Mouse (Mus musculus): Measurements from ENCODE around the gene Hivep1. TPM values are rescaled to one million over a fixed set of nuclear protein-coding genes. Genes with fewer than 3 reads are reported as not detected.

Hivep1 gene
- polyA plus RNA-seq, 1 experiment, result 23.5 TPM

GRCm38 (mm10) chr13:42197656-42198055 is 145.8 kb downstream of the Hivep1 start:
- Histone ChIP-seq H3K4me3 (replicated peaks; ENCODE audit: insufficient read depth, low read depth, low read length) (no peak overlapping the region), H3K27ac (ENCODE audit: insufficient read depth, low read length) (no peak overlapping the region), H3K27me3 (ENCODE audit: control insufficient read depth, insufficient read depth, low read length) (no peaks in the 10 kb centered on the region), H3K4me1 (ENCODE audit: control insufficient read depth, insufficient read depth, low read length) (no peaks in the 10 kb centered on the region)
- TF ChIP-seq POLR2A (IDR thresholded peaks at IDR 0.05; ENCODE audit: borderline replicate concordance, insufficient read depth, low read length) (no peak), CTCF (IDR thresholded peaks at IDR 0.05; ENCODE audit: borderline replicate concordance, insufficient read depth, low read depth, low read length) (no peak)
- DNase-seq, result no peak
- WGBS, result 84% methylated on average over 2 of the region's 2 CpGs

- WGBS, result 75% methylated on average over 6 of the region's 6 CpGs
- TF ChIP-seq CTCF (IDR thresholded peaks at IDR 0.05; ENCODE audit: borderline replicate concordance, insufficient read depth, low read depth, low read length) (no peak), POLR2A (IDR thresholded peaks at IDR 0.05; ENCODE audit: borderline replicate concordance, insufficient read depth, low read length) (no peak)
- Histone ChIP-seq H3K27me3 (ENCODE audit: control insufficient read depth, insufficient read depth, low read length) (no peaks in the 10 kb centered on the region), H3K4me1 (ENCODE audit: control insufficient read depth, insufficient read depth, low read length) (no peaks in the 10 kb centered on the region), H3K27ac (ENCODE audit: insufficient read depth, low read length) (no peak overlapping the region), H3K4me3 (replicated peaks; ENCODE audit: insufficient read depth, low read depth, low read length) (no peak overlapping the region)
- DNase-seq, result no peak
Measured at GRCm38 (mm10) chr13:42213556-42213955, 161.7 kb downstream of the Hivep1 start.

- no peak for TF ChIP-seq POLR2A (IDR thresholded peaks at IDR 0.05; ENCODE audit: borderline replicate concordance, insufficient read depth, low read length)
- no peak for TF ChIP-seq CTCF (IDR thresholded peaks at IDR 0.05; ENCODE audit: borderline replicate concordance, insufficient read depth, low read depth, low read length)
- H3K27ac ChIP-seq (ENCODE audit: insufficient read depth, low read length), result no peak overlapping the region
- WGBS, result 94% methylated on average over 7 of the region's 7 CpGs
- DNase-seq, result no peak
- no peak overlapping the region for H3K4me3 ChIP-seq (replicated peaks; ENCODE audit: insufficient read depth, low read depth, low read length)
- H3K27me3 ChIP-seq (ENCODE audit: control insufficient read depth, insufficient read depth, low read length), result no peaks in the 10 kb centered on the region
- no peaks in the 10 kb centered on the region for H3K4me1 ChIP-seq (ENCODE audit: control insufficient read depth, insufficient read depth, low read length)
Measured at GRCm38 (mm10) chr13:42222401-42222800, 170.6 kb downstream of the Hivep1 start.

DNA sequence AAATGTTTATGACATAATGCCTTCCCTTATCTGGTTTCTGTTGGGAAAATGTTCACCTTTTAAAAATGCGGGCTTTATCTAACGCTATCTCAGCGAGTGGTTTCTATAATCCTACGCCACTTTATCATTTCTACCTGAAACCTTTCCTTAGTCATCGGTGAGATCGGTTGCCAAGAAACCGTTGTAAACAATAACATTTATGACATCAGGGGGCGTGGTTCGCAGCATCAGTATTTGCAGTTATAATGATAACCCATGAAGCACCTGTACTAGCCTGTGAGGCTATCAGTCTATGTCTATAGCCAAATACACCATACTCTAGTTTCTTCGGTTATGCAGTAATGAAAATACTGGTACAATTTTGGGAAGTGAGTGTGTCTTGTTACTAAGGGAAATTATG is 177.0 kb downstream of the Hivep1 start:
- TF ChIP-seq POLR2A (IDR thresholded peaks at IDR 0.05; ENCODE audit: borderline replicate concordance, insufficient read depth, low read length), result no peak
- no peak overlapping the region for H3K4me3 ChIP-seq (replicated peaks; ENCODE audit: insufficient read depth, low read depth, low read length)
- 91% methylated on average over 10 of the region's 10 CpGs for WGBS
- H3K4me1 ChIP-seq (ENCODE audit: control insufficient read depth, insufficient read depth, low read length), result no peaks in the 10 kb centered on the region
- H3K27ac ChIP-seq (ENCODE audit: insufficient read depth, low read length), result no peak overlapping the region
- no peak for DNase-seq
- no peaks in the 10 kb centered on the region for H3K27me3 ChIP-seq (ENCODE audit: control insufficient read depth, insufficient read depth, low read length)

- no peak for DNase-seq
- Histone ChIP-seq H3K27ac (ENCODE audit: insufficient read depth, low read length) (no peak overlapping the region), H3K4me3 (replicated peaks; ENCODE audit: insufficient read depth, low read depth, low read length) (no peak overlapping the region), H3K27me3 (ENCODE audit: control insufficient read depth, insufficient read depth, low read length) (no peaks in the 10 kb centered on the region), H3K4me1 (ENCODE audit: control insufficient read depth, insufficient read depth, low read length) (no peaks in the 10 kb centered on the region)
- 42% methylated on average over 9 of the region's 9 CpGs for WGBS
- TF ChIP-seq CTCF (IDR thresholded peaks at IDR 0.05; ENCODE audit: borderline replicate concordance, insufficient read depth, low read depth, low read length), result no peak
- TF ChIP-seq POLR2A (IDR thresholded peaks at IDR 0.05; ENCODE audit: borderline replicate concordance, insufficient read depth, low read length), result no peak
Measured at GRCm38 (mm10) chr13:42233741-42234419, 182.1 kb downstream of the Hivep1 start.

- WGBS, result 93% methylated on average over 3 of the region's 3 CpGs
- TF ChIP-seq POLR2A (IDR thresholded peaks at IDR 0.05; ENCODE audit: borderline replicate concordance, insufficient read depth, low read length) (no peak), CTCF (IDR thresholded peaks at IDR 0.05; ENCODE audit: borderline replicate concordance, insufficient read depth, low read depth, low read length) (no peak)
- Histone ChIP-seq H3K27me3 (ENCODE audit: control insufficient read depth, insufficient read depth, low read length) (no peaks in the 10 kb centered on the region), H3K4me3 (replicated peaks; ENCODE audit: insufficient read depth, low read depth, low read length) (no peak overlapping the region), H3K4me1 (ENCODE audit: control insufficient read depth, insufficient read depth, low read length) (no peaks in the 10 kb centered on the region), H3K27ac (ENCODE audit: insufficient read depth, low read length) (no peak overlapping the region)
- DNase-seq, result no peak
Measured at GRCm38 (mm10) chr13:42238520-42238919, 186.7 kb downstream of the Hivep1 start.

- no peak overlapping the region for H3K4me3 ChIP-seq (replicated peaks; ENCODE audit: insufficient read depth, low read depth, low read length)
- no peak for TF ChIP-seq CTCF (IDR thresholded peaks at IDR 0.05; ENCODE audit: borderline replicate concordance, insufficient read depth, low read depth, low read length)
- TF ChIP-seq POLR2A (IDR thresholded peaks at IDR 0.05; ENCODE audit: borderline replicate concordance, insufficient read depth, low read length), result no peak
- DNase-seq, result no peak
- no peaks in the 10 kb centered on the region for H3K4me1 ChIP-seq (ENCODE audit: control insufficient read depth, insufficient read depth, low read length)
- WGBS, result 52% methylated on average over 3 of the region's 3 CpGs
- H3K27ac ChIP-seq (ENCODE audit: insufficient read depth, low read length), result no peak overlapping the region
- H3K27me3 ChIP-seq (ENCODE audit: control insufficient read depth, insufficient read depth, low read length), result no peaks in the 10 kb centered on the region
Measured at GRCm38 (mm10) chr13:42242131-42242530, 190.3 kb downstream of the Hivep1 start.

Other genes with a start within 250 kb of the Hivep1 start
- 0.07 and 0.51 TPM in 2 replicates for gene Adtrp, start 204.3 kb upstream of the Hivep1 start, polyA plus RNA-seq (2012; rRNA removed)
- gene Edn1, start 249.5 kb downstream of the Hivep1 start, polyA plus RNA-seq (2012; rRNA removed), result 1.6 and 2.0 TPM in 2 replicates

All from cerebellum, adult 2 months (tissue).